Mouse (Mus musculus) CH12.LX (cell line): ENCODE data around the gene H2afj.

Experiments
- CTCF ChIP-seq, 2 experiments: IDR thresholded peaks in 1 of 2; conservative IDR thresholded peaks in 1 of 2; 2 replicates each; pipeline ENCODE4 v1.5.1; 2011 to 2012; ENCODE audit warnings: low read depth in 2 of 2, low read length in 2 of 2, improper control_type of control experiment in 1 of 2, inconsistent platforms in 1 of 2, mild to moderate bottlenecking in 1 of 2, moderate library complexity in 1 of 2
- ETS1 ChIP-seq: conservative IDR thresholded peaks from 2 replicates; pipeline ENCODE4 v1.6.1; 2012; ENCODE audit warnings: low read depth, mild to moderate bottlenecking, inconsistent platforms, low read length, improper control_type of control experiment, moderate library complexity
- GABPA ChIP-seq: IDR thresholded peaks from 2 replicates; pipeline ENCODE4 v1.6.1; 2012; ENCODE audit warnings: low read depth, low read length, improper control_type of control experiment, inconsistent platforms; ENCODE audit not compliant: insufficient replicate concordance
- KAT2A ChIP-seq: IDR thresholded peaks from 2 replicates; pipeline ENCODE4 v1.6.1; 2012; ENCODE audit warnings: low read length, improper control_type of control experiment, inconsistent platforms; ENCODE audit not compliant: insufficient replicate concordance
- MEF2A ChIP-seq: IDR thresholded peaks from 2 replicates; pipeline ENCODE4 v1.6.1; 2014; ENCODE audit warnings: low read depth, mild to moderate bottlenecking, inconsistent platforms, low read length, improper control_type of control experiment, borderline replicate concordance
- NELFE ChIP-seq: IDR thresholded peaks from 2 replicates; pipeline ENCODE4 v1.6.1; 2011; ENCODE audit warnings: low read depth, low read length, improper control_type of control experiment
- POLR2A ChIP-seq: IDR thresholded peaks from 2 replicates; pipeline ENCODE4 v1.6.1; 2011; ENCODE audit warnings: low read depth, mild to moderate bottlenecking, improper control_type of control experiment, low read length
- POLR2AphosphoS2 ChIP-seq: IDR thresholded peaks from 2 replicates; pipeline ENCODE4 v1.6.1; 2011; ENCODE audit warnings: low read depth, low read length, improper control_type of control experiment
- RAD21 ChIP-seq: IDR thresholded peaks from 2 replicates; pipeline ENCODE4 v1.6.1; 2011; ENCODE audit warnings: low read depth, mild to moderate bottlenecking, low read length, improper control_type of control experiment, moderate library complexity
- RCOR1 ChIP-seq: conservative IDR thresholded peaks from 2 replicates; pipeline ENCODE4 v1.6.1; 2012; ENCODE audit warnings: low read depth, mild to moderate bottlenecking, inconsistent platforms, low read length, improper control_type of control experiment
- SIN3A ChIP-seq: IDR thresholded peaks from 2 replicates; pipeline ENCODE4 v1.6.1; 2012; ENCODE audit warnings: low read length, improper control_type of control experiment, inconsistent platforms
- USF1 ChIP-seq: IDR thresholded peaks from 2 replicates; pipeline ENCODE4 v1.6.1; 2014; ENCODE audit warnings: low read depth, mild to moderate bottlenecking, inconsistent platforms, low read length, improper control_type of control experiment
- ZC3H11A ChIP-seq: IDR thresholded peaks from 2 replicates; pipeline ENCODE4 v1.6.1; 2012; ENCODE audit warnings: low read depth, mild to moderate bottlenecking, inconsistent platforms, low read length, improper control_type of control experiment
- ZKSCAN1 ChIP-seq: IDR thresholded peaks from 2 replicates; pipeline ENCODE4 v1.6.1; 2012; ENCODE audit warnings: low read depth, inconsistent platforms, low read length, improper control_type of control experiment, borderline replicate concordance

DNA sequence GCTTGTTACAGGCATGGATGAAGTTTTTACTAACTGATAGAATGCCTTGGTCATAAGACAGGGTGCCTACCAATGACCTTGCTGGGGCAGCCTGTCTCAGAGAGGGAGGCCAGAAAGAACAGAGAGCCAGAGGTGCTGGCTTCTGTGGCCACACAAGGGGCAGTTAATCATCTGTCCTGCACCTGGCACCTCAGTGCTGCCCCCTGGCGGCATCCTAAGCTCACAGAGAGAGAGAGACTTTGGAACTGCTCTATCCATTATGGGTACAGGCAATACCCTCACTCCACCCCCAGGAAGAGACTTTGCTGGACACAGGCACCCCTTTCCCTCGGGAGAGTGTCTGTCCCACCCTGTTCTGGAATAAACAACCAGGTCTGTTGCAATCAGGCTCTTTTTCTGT, 39.7 kb downstream of the H2afj start:
- TF ChIP-seq ETS1 (no peak), NELFE (no peak), POLR2AphosphoS2 (no peak), POLR2A (no peak), CTCF (conservative IDR thresholded peaks at IDR 0.05 in 1 of 2, IDR thresholded peaks at IDR 0.05 in 1 of 2; ENCODE audit: low read depth in 2 of 2, low read length in 2 of 2) (peak; percentile 73 to 76), USF1 (no peak), MEF2A (no peak), ZC3H11A (no peak), GABPA (no peak), RAD21 (peak; percentile 25), SIN3A (no peak), KAT2A (no peak), ZKSCAN1 (no peak), RCOR1 (no peak)
